Mouse (Mus musculus): ENCODE measurements at regions not wholly inside any gene's neighbourhood (a gene's known extent, or its start where the extent isn't known, plus 50 kb on each side); places are given as distances from the start of the nearest gene placed in this dataset.

- Histone ChIP-seq H3K79me2 (replicated peaks; ENCODE audit: control insufficient read depth, extremely low read depth, insufficient read depth, poor library complexity, severe bottlenecking) (no peaks in the 10 kb centered on the region), H3K9ac (ENCODE audit: insufficient read depth, low read depth) (no peak overlapping the region), H3K9me3 (replicated peaks; ENCODE audit: low read length) (no peaks in the 10 kb centered on the region), H3K4me3 (replicated peaks in 1 of 3; ENCODE audit: low read depth in 2 of 3, low read length in 2 of 3, poor library complexity in 1 of 3) (no peak overlapping the region), H3K27ac (ENCODE audit: insufficient read depth, low read depth) (no peak overlapping the region), H3K27me3 (replicated peaks) (no peaks in the 10 kb centered on the region), H3K36me3 (replicated peaks in 1 of 2; ENCODE audit: control insufficient read depth in 1 of 2, insufficient read depth in 1 of 2, low read length in 1 of 2) (no peaks in the 10 kb centered on the region), H3K4me1 (ENCODE audit: control insufficient read depth in 1 of 2, insufficient read depth in 2 of 2) (no peaks in the 10 kb centered on the region), H3K4me2 (ENCODE audit: insufficient read depth, low read depth, poor library complexity, severe bottlenecking) (no peak overlapping the region)
- in situ Hi-C loops (cut with MboI; ENCODE audit: low pct_ligation_motif_present, low pct_unique_long_range_greater_than_20kb, low sequenced_read_pairs): no loop called here
- no peak for DNase-seq (ENCODE audit: extremely low read depth)
- dilution Hi-C loops (cut with MboI; ENCODE audit: extremely low pct_ligation_motif_present, extremely low pct_unique_long_range_greater_than_20kb, low sequenced_read_pairs): no loop called here
- TF ChIP-seq ZC3H11A (IDR thresholded peaks at IDR 0.05; ENCODE audit: low read depth, low read length) (no peak), TCF12 (IDR thresholded peaks at IDR 0.05; ENCODE audit: low read depth, low read length) (no peak), ZKSCAN1 (IDR thresholded peaks at IDR 0.05; ENCODE audit: borderline replicate concordance, low read depth, low read length) (no peak), MAX (IDR thresholded peaks at IDR 0.05; ENCODE audit: low read length) (no peak)
Observed at GRCm38 (mm10) chr15:8834151-8834550, 123.6 kb upstream of the Slc1a3 start.

GRCm38 (mm10) chr15:8832970-8833369 is 122.4 kb upstream of the Slc1a3 start:
- in situ Hi-C loops (cut with MboI; ENCODE audit: low pct_ligation_motif_present, low pct_unique_long_range_greater_than_20kb, low sequenced_read_pairs): no loop called here

GRCm38 (mm10) chr15:8831720-8832620 is 121.4 kb upstream of the Slc1a3 start:
- H3K27me3 ChIP-seq (replicated peaks): no peaks in the 10 kb centered on the region
- no peak overlapping the region for H3K4me2 ChIP-seq (ENCODE audit: insufficient read depth, low read depth, poor library complexity, severe bottlenecking)
- dilution Hi-C loops (cut with MboI; ENCODE audit: extremely low pct_ligation_motif_present, extremely low pct_unique_long_range_greater_than_20kb, low sequenced_read_pairs): no loop called here
- no peaks in the 10 kb centered on the region for H3K4me1 ChIP-seq (ENCODE audit: control insufficient read depth in 1 of 2, insufficient read depth in 2 of 2)
- no peak for DNase-seq (ENCODE audit: extremely low read depth)
- no peaks in the 10 kb centered on the region for H3K36me3 ChIP-seq (replicated peaks in 1 of 2; ENCODE audit: control insufficient read depth in 1 of 2, insufficient read depth in 1 of 2, low read length in 1 of 2)
- in situ Hi-C loops (cut with MboI; ENCODE audit: low pct_ligation_motif_present, low pct_unique_long_range_greater_than_20kb, low sequenced_read_pairs): no loop called here
- H3K4me3 ChIP-seq (replicated peaks in 1 of 3; ENCODE audit: low read depth in 2 of 3, low read length in 2 of 3, poor library complexity in 1 of 3): no peak overlapping the region
- H3K9ac ChIP-seq (ENCODE audit: insufficient read depth, low read depth): no peak overlapping the region
- H3K79me2 ChIP-seq (replicated peaks; ENCODE audit: control insufficient read depth, extremely low read depth, insufficient read depth, poor library complexity, severe bottlenecking): no peaks in the 10 kb centered on the region
- TF ChIP-seq TBP (conservative IDR thresholded peaks at IDR 0.05; ENCODE audit: low read depth, low read length): no peak
- TF ChIP-seq GABPA (IDR thresholded peaks at IDR 0.05; ENCODE audit: insufficient replicate concordance, low read depth, low read length): no peak
- no peak for TF ChIP-seq SIN3A (IDR thresholded peaks at IDR 0.05; ENCODE audit: low read length)
- TF ChIP-seq PAX5 (IDR thresholded peaks at IDR 0.05; ENCODE audit: low read length): no peak
- no peak for TF ChIP-seq MAX (IDR thresholded peaks at IDR 0.05; ENCODE audit: low read length)
- TF ChIP-seq IRF4 (IDR thresholded peaks at IDR 0.05; ENCODE audit: low read depth, low read length): no peak
- no peak for TF ChIP-seq HCFC1 (IDR thresholded peaks at IDR 0.05; ENCODE audit: low read depth, low read length)
- TF ChIP-seq ZMIZ1 (IDR thresholded peaks at IDR 0.05; ENCODE audit: low read depth, low read length): no peak
- no peak for TF ChIP-seq CTCF (conservative IDR thresholded peaks at IDR 0.05 in 1 of 2, IDR thresholded peaks at IDR 0.05 in 1 of 2; ENCODE audit: low read depth in 2 of 2, low read length in 2 of 2)
- no peak for TF ChIP-seq MAZ (IDR thresholded peaks at IDR 0.05; ENCODE audit: low read depth, low read length)
- no peak for TF ChIP-seq RCOR1 (conservative IDR thresholded peaks at IDR 0.05; ENCODE audit: low read depth, low read length)
- no peak for TF ChIP-seq JUND (conservative IDR thresholded peaks at IDR 0.05; ENCODE audit: low read depth, low read length)
- H3K27ac ChIP-seq (ENCODE audit: insufficient read depth, low read depth): no peak overlapping the region
- no peaks in the 10 kb centered on the region for H3K9me3 ChIP-seq (replicated peaks; ENCODE audit: low read length)

More at GRCm38 (mm10) chr15:8832970-8833369, 122.4 kb upstream of the Slc1a3 start:
- no peaks in the 10 kb centered on the region for H3K9me3 ChIP-seq (replicated peaks; ENCODE audit: low read length)
- H3K4me2 ChIP-seq (ENCODE audit: insufficient read depth, low read depth, poor library complexity, severe bottlenecking): no peak overlapping the region
- TF ChIP-seq MXI1 (IDR thresholded peaks at IDR 0.05; ENCODE audit: low read depth, low read length) (no peak), USF1 (IDR thresholded peaks at IDR 0.05; ENCODE audit: low read depth, low read length) (no peak), CHD1 (IDR thresholded peaks at IDR 0.05; ENCODE audit: low read depth, low read length) (no peak), MEF2A (IDR thresholded peaks at IDR 0.05; ENCODE audit: borderline replicate concordance, low read depth, low read length) (no peak), PAX5 (IDR thresholded peaks at IDR 0.05; ENCODE audit: low read length) (no peak), ZKSCAN1 (IDR thresholded peaks at IDR 0.05; ENCODE audit: borderline replicate concordance, low read depth, low read length) (no peak), MYC (IDR thresholded peaks at IDR 0.05; ENCODE audit: low read depth, low read length) (no peak), ZC3H11A (IDR thresholded peaks at IDR 0.05; ENCODE audit: low read depth, low read length) (no peak), ZMIZ1 (IDR thresholded peaks at IDR 0.05; ENCODE audit: low read depth, low read length) (no peak), MAZ (IDR thresholded peaks at IDR 0.05; ENCODE audit: low read depth, low read length) (no peak), IRF4 (IDR thresholded peaks at IDR 0.05; ENCODE audit: low read depth, low read length) (no peak), MAX (IDR thresholded peaks at IDR 0.05; ENCODE audit: low read length) (no peak), EP300 (IDR thresholded peaks at IDR 0.05; ENCODE audit: low read length) (no peak), SMC3 (IDR thresholded peaks at IDR 0.05; ENCODE audit: low read depth, low read length) (no peak)
- no peaks in the 10 kb centered on the region for H3K79me2 ChIP-seq (replicated peaks; ENCODE audit: control insufficient read depth, extremely low read depth, insufficient read depth, poor library complexity, severe bottlenecking)
- no peak overlapping the region for H3K27ac ChIP-seq (ENCODE audit: insufficient read depth, low read depth)
- dilution Hi-C loops (cut with MboI; ENCODE audit: extremely low pct_ligation_motif_present, extremely low pct_unique_long_range_greater_than_20kb, low sequenced_read_pairs): no loop called here
- no peaks in the 10 kb centered on the region for H3K36me3 ChIP-seq (replicated peaks in 1 of 2; ENCODE audit: control insufficient read depth in 1 of 2, insufficient read depth in 1 of 2, low read length in 1 of 2)
- H3K4me3 ChIP-seq (replicated peaks in 1 of 3; ENCODE audit: low read depth in 2 of 3, low read length in 2 of 3, poor library complexity in 1 of 3): no peak overlapping the region
- H3K4me1 ChIP-seq (ENCODE audit: control insufficient read depth in 1 of 2, insufficient read depth in 2 of 2): no peaks in the 10 kb centered on the region
- no peaks in the 10 kb centered on the region for H3K27me3 ChIP-seq (replicated peaks)
- no peak overlapping the region for H3K9ac ChIP-seq (ENCODE audit: insufficient read depth, low read depth)
- DNase-seq (ENCODE audit: extremely low read depth): no peak
